Mouse (Mus musculus) bone marrow macrophage, adult 2 months (primary cell): ENCODE measurements around the gene Tdrd9. TPM values are rescaled to one million over a fixed set of nuclear protein-coding genes. Genes with fewer than 3 reads are reported as not detected.

ENCODE experiments used
- H3K27ac ChIP-seq: 2 replicates; pipeline ENCODE4 v1.5.1; 2012; ENCODE audit warnings: low read depth, low read length; ENCODE audit not compliant: insufficient read depth
- H3K4me1 ChIP-seq: 2 replicates; pipeline ENCODE4 v1.6.1; 2012; ENCODE audit warnings: low read length; ENCODE audit not compliant: control insufficient read depth, insufficient read depth
- H3K4me3 ChIP-seq: 2 replicates; pipeline ENCODE4 v1.5.1; 2012; ENCODE audit warnings: mild to moderate bottlenecking, low read length, moderate library complexity; ENCODE audit not compliant: insufficient read depth
- CTCF ChIP-seq: IDR thresholded peaks from 2 replicates; pipeline ENCODE4 v1.5.1; 2012; ENCODE audit warnings: low read depth, mild to moderate bottlenecking, low read length, moderate library complexity
- POLR2A ChIP-seq: IDR thresholded peaks from 2 replicates; pipeline ENCODE4 v1.6.1; 2012; ENCODE audit warnings: mild to moderate bottlenecking, low read depth, low read length, borderline replicate concordance
- polyA plus RNA-seq: library from polyadenylated mRNA; stranded (reverse); fragments of >200 nt; gene quantifications from 2 replicates; pipeline ENCODE4 v1.2.4, GENCODE M21; 2012; ENCODE audit not compliant: missing spikeins, insufficient read depth, insufficient read length

Tdrd9 gene
- polyA plus RNA-seq, 1 experiment = not detected

DNA sequence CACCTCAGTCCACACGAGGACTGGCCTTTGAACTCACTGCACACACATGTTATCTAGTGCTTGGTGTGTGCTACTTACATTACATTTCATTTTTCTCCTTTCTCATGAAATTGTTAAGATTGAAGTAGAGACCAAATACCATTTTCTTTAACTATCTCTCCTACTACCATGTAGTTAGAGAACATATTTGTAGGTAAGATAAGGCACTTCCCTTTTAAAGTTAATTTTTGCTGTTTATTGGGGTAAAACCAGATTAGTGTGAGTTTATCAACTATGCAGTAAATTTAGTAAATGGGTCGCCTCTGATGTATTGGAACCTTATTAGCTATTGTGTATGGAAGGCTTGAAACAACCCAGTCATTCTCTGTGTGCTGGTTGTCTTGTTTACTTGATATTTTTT, 11.8 kb downstream of the Tdrd9 start:
- no peaks in the 10 kb centered on the region for H3K4me1 ChIP-seq
- no peak overlapping the region for H3K4me3 ChIP-seq
- H3K27ac ChIP-seq = no peak overlapping the region
- TF ChIP-seq POLR2A (no peak), CTCF (no peak)

DNA sequence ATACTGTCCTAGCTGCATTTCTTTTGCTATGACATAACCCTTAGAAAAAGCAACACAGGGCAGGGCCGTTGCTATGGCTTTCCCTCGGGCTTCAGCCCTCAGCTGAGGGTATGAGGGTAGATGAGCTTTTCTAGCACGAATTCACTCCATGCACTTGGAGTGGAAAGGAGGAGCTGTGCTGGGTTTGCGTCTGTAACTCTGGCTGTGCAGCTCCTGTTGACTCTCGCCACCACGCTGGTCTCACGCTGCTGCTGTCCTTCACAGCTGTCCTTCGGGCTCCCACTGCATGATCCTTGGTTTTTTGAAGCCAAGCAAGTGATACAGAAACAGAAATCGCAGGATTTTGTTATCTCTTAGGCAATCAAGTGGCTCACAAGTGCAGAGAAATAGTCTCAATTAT, 15.4 kb downstream of the Tdrd9 start:
- no peak overlapping the region for H3K4me3 ChIP-seq
- TF ChIP-seq POLR2A = no peak
- TF ChIP-seq CTCF = no peak
- no peak overlapping the region for H3K27ac ChIP-seq
- no peaks in the 10 kb centered on the region for H3K4me1 ChIP-seq

DNA sequence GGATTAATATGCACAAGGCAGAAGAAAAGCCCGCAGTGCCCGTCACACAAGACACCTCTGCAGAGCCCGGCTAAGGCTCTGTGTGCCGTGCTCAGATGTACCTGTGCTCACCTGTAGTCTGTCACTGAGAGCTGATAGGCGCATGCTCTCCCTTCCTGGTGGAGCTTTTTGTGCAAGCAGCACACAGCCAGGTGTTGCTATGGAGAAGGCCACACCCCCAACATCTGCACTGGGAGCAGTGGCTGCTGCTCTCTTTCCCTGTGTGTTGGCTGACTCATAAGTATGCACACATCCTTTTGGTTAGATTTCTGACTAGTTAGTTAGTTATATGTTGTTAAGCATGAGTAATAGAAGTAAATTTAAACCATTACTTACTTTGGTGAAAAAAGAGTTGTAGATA, 21.3 kb downstream of the Tdrd9 start:
- Histone ChIP-seq H3K27ac (no peak overlapping the region), H3K4me3 (no peak overlapping the region), H3K4me1 (no peaks in the 10 kb centered on the region)
- TF ChIP-seq CTCF (no peak), POLR2A (no peak)

DNA sequence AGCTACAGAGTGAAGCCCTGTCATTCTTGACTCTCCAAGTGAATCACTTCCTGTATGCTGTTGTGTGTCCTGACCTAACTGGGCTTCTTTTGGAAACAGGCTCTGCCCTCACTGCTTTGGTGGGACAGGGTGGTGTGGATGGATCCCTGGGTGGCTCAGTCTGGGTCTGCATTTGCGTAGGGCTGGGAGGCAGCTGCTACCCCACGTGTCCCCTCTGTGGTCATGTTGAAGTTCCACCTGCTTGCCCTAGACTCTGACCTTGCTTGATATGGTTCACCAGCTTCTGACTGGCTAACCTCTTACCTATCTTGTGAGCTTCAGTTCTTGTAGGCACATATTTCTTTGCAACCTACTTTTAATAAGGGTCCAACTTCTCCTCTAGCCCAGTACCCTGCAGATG, 23.8 kb downstream of the Tdrd9 start:
- no peak for TF ChIP-seq CTCF
- no peak for TF ChIP-seq POLR2A
- H3K27ac ChIP-seq = no peak overlapping the region
- no peaks in the 10 kb centered on the region for H3K4me1 ChIP-seq
- H3K4me3 ChIP-seq = no peak overlapping the region

DNA sequence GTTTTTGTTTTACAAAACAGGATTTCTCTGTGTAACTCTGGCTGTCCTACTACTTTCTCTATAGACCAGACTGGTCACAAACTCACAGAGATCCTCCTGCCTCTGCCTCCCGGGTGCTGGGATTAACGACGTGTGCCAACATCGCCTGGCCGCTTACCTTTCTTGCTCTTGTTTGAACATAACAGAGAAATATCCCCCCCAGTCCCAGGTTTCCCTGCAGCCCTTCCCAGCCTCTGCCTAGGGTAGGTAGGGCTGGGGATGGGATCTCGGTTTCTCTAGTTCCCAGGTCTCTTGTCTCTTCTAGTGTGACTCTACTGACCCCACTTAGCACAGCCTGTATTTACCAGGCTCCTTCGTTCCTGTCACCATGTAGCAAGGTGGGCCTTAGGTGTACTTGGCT, 28.4 kb downstream of the Tdrd9 start:
- Histone ChIP-seq H3K27ac (no peak overlapping the region), H3K4me3 (no peak overlapping the region), H3K4me1 (no peaks in the 10 kb centered on the region)
- TF ChIP-seq CTCF = no peak
- TF ChIP-seq POLR2A = no peak

DNA sequence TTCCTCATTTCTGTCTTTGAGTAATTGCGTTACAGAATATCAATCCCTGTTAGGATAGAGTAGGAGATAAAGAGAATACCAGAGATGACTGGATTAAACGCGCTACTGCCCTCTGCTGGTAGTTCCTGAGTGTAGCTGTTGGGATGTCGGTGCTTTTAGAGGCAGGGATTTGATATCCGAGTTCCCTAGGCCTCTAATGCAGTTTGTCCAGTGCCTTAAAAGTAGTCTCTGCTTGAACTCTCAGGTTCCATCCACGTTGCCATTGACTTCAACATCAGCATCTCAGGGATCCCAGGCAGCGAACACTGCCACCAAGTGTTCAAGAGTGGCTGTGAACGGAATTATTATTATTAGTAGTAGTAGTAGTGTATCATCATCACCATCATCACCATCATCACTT, 29.9 kb downstream of the Tdrd9 start:
- Histone ChIP-seq H3K27ac (no peak overlapping the region), H3K4me1 (no peaks in the 10 kb centered on the region), H3K4me3 (no peak overlapping the region)
- TF ChIP-seq CTCF (peak; percentile 91), POLR2A (no peak)

DNA sequence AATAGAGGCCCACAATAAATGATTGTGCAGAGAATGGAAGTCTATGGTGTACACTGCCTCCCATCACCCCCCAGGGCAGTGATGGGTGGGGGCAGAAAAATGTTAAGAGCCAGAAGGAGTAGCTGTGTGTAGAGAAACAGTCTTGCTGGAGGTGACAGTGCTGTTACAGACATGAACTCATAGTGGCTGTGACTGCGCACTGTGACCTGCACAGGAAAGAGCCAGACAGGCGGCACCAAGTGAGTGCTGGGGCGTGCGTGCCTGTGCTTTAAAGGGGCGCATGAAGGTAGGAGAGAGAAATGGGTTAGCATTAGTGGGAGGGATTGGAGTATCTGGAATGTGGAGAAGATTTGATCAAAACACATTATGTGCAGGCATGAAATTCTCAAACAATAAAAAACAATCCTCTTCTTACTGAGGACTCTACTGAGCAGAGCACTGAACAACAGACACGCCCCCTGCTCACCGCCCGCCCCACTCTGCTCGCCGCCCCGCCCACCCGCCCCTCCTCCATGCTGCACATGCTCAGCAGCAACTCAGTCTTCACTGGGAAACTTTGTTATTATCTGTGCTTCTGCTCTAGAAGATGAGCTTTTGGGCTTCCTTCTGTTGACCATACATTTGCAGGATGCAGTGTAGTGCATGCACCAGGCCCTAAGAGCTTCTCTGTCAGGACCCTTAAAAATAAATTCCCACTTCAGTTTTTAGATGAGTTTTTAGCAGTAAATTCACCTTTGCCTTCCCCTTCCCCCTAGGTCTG, 41.3 kb downstream of the Tdrd9 start:
- H3K4me3 ChIP-seq = no peak overlapping the region
- H3K27ac ChIP-seq = no peak overlapping the region
- H3K4me1 ChIP-seq = no peaks in the 10 kb centered on the region
- TF ChIP-seq POLR2A (no peak), CTCF (no peak)

DNA sequence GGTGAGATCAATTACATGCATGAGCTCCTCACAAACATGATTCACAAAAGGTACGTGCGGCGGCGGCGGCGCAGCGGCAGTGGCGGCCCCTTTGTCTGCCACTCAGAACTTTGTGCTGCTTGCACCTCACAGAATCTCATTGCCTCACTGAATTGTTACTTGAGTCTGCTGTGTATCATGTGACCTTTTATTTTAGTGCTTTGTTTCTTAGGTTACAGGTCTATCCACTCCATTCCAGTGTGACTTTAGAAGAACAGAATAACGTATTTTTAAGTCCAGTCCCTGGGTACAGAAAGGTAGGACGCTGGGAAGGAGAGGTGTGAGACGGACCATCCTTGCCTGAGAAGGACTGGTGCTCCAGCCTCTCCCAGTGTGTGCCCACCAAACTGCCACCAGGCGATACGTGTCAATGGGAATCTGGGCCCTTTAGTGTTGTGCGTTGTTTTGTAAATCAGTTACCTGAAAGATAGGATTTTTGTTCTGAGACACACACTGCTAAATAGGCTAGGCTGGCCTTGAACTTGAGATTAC, 42.0 kb downstream of the Tdrd9 start:
- H3K27ac ChIP-seq = no peak overlapping the region
- TF ChIP-seq CTCF = no peak
- TF ChIP-seq POLR2A = no peak
- no peaks in the 10 kb centered on the region for H3K4me1 ChIP-seq
- H3K4me3 ChIP-seq = no peak overlapping the region

DNA sequence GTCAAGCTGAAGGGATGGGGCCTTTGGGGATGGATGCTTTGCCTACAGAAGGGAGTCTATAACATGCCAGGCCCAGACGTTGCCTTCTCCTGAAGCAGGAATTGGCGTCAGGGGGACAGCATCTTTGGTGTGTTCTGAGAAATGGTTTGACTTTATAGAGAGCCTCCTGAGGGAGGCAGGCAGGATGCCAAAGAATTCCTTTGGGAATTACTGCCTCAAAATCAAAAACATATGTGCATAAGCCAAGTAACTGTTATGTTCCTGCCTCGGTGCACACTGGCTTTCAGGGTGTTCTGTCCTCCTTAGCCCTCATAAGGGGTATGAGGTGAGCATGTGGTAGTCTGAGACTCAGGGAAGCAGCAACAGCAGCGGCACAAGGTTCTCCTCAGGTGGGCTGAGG, 45.0 kb downstream of the Tdrd9 start:
- TF ChIP-seq CTCF = no peak
- TF ChIP-seq POLR2A = no peak
- Histone ChIP-seq H3K4me1 (no peaks in the 10 kb centered on the region), H3K27ac (no peak overlapping the region), H3K4me3 (no peak overlapping the region)

DNA sequence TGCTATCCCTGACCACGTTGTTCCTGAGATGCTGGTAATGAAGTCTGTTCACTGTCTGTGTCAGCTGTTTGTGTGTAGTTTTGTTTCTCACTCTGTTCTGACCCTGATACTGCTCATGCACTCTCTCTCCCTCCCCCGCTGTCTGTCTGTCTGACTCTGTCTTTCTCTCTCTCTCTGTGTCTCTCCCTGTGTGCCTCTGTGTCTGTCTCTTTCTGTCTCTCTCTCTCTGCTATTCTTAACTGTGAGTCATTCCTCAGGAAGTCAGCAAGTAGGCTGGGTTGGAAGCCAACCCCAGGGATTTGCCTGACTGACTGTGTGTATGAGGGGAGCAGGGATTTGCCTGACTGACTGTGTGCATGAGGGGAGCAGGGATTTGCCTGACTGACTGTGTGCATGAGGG, 51.9 kb downstream of the Tdrd9 start:
- H3K4me3 ChIP-seq = no peak overlapping the region
- no peaks in the 10 kb centered on the region for H3K4me1 ChIP-seq
- TF ChIP-seq POLR2A = no peak
- no peak for TF ChIP-seq CTCF
- H3K27ac ChIP-seq = no peak overlapping the region

DNA sequence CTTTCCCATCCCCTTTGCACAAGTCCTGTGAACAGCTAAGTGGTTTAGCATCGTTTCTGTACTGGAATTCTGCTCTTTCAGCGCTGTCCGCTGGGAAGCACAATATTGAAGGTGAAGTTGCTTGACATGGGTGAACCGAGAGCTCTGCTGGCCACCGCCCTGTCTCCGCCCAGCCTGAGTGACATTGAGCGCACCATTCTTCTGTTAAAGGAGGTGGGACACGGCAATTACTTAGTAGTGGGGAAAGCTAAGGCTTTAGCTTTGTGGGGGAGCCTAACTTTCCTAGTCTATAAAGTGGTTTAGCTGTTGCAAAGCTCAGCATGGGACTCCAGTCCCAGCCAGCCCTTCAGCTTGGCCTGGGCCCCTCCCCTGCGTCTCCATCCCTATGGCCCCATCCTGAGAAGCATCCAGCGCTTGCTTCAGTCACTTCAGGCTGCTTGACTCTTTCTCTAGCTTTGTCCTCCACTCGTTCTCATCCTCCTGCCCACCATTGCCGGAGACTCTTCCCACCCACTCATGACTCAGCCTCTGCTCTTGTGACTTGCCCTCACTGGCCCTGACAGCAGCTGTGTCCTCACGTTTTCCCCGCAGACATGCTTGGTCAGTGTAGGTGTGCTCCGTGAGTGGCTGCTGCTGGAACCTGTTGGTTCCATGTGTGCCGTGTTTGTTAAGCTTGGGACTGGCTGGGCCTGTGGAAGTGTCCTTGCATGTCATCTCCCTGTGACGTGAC, 53.4 kb downstream of the Tdrd9 start:
- no peaks in the 10 kb centered on the region for H3K4me1 ChIP-seq
- no peak overlapping the region for H3K27ac ChIP-seq
- no peak overlapping the region for H3K4me3 ChIP-seq
- no peak for TF ChIP-seq CTCF
- no peak for TF ChIP-seq POLR2A
